8 mouse cellular contexts compared by ENCODE assay signal in the genomic region with DNA sequence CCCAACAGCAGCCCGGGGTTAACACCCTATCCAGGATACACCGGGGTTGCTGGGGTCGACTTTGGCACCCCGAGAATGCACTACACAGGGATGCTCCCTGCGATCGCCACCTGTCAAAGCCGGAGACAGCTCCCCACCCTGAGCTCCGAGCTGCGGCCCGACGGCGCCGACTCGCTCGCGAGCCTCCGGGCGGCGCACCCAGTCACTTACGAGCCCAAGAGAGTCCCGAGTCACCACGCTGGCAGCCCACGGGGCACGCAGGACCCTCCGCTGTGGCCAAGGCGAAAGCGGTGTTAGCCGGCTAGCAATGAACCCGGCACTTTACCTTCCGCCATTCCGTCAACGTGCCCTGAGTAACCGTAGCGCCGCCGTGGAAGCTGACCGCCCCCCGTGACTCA. TPM values are rescaled to one million over a fixed set of nuclear protein-coding genes. Genes with fewer than 3 reads are reported as not detected.
DNase-seq lines count a peak whose midpoint lies in the region; ATAC-seq and TF ChIP-seq lines count a peak whose summit lies in the region.

No protein-coding gene starts in this region.

- no peak for TF ChIP-seq EP300 in MEL (IDR thresholded peaks at IDR 0.05; ENCODE audit: low read depth in 1 of 2, low read length in 2 of 2)

- no peak for TF ChIP-seq POLR2A in MEL (IDR thresholded peaks at IDR 0.05; ENCODE audit: control insufficient read depth in 1 of 2, insufficient read depth in 1 of 2, low read depth in 1 of 2, low read length in 2 of 2, poor library complexity in 1 of 2)
- TF ChIP-seq POLR2A in liver, adult 2 months (IDR thresholded peaks at IDR 0.05; ENCODE audit: extremely low read depth, insufficient read depth, low read length), result no peak
- no peak for TF ChIP-seq POLR2A in small intestine, adult 2 months (IDR thresholded peaks at IDR 0.05; ENCODE audit: low read depth, low read length)

- H3K27me3 ChIP-seq in heart, embryonic 16.5 days (ENCODE audit: control insufficient read depth, insufficient read depth, low read length), result no peaks in the 10 kb centered on the region
- H3K27me3 ChIP-seq in MEL (ENCODE audit: control insufficient read depth in 1 of 2, insufficient read depth in 2 of 2, low read length in 2 of 2), result no peaks in the 10 kb centered on the region
- H3K27me3 ChIP-seq in forebrain, embryonic 11.5 days (ENCODE audit: control insufficient read depth, insufficient read depth, low read length), result no peaks in the 10 kb centered on the region
- H3K27me3 ChIP-seq in liver, adult 2 months (ENCODE audit: control insufficient read depth, insufficient read depth, low read length), result no peaks in the 10 kb centered on the region
- no peaks in the 10 kb centered on the region for H3K27me3 ChIP-seq in small intestine, adult 2 months (ENCODE audit: control insufficient read depth, insufficient read depth, low read length)

- H3K4me2 ChIP-seq in heart, embryonic 16.5 days (ENCODE audit: low read depth, low read length), result peak overlapping the region; percentile 62
- H3K4me2 ChIP-seq in forebrain, embryonic 11.5 days (ENCODE audit: low read depth, low read length, severe bottlenecking), result peak overlapping the region; percentile 81

- no peak for TF ChIP-seq RAD21 in MEL (IDR thresholded peaks at IDR 0.05; ENCODE audit: low read depth, low read length)

- H3K4me3 ChIP-seq in heart, embryonic 16.5 days (ENCODE audit: low read length), result peak overlapping the region; percentile 76
- H3K4me3 ChIP-seq in MEL (ENCODE audit: control insufficient read depth in 1 of 2, insufficient read depth in 1 of 2, low read depth in 2 of 2, low read length in 2 of 2), result peak overlapping the region; percentile 70 to 75
- H3K4me3 ChIP-seq in forebrain, embryonic 11.5 days (ENCODE audit: low read depth, low read length), result peak overlapping the region; percentile 94
- peak overlapping the region; percentile 81 for H3K4me3 ChIP-seq in liver, adult 2 months (ENCODE audit: insufficient read depth, low read depth, low read length)
- peak overlapping the region; percentile 98 for H3K4me3 ChIP-seq in small intestine, adult 2 months (ENCODE audit: low read depth, low read length)

- no peaks in the 10 kb centered on the region for H3K9me3 ChIP-seq in heart, embryonic 16.5 days (replicated peaks; ENCODE audit: control insufficient read depth, low read length)
- H3K9me3 ChIP-seq in MEL (replicated peaks; ENCODE audit: insufficient read depth, low read length), result no peaks in the 10 kb centered on the region
- no peaks in the 10 kb centered on the region for H3K9me3 ChIP-seq in forebrain, embryonic 11.5 days (ENCODE audit: control insufficient read depth, low read length)

- under 1% methylated on average over 38 of the region's 38 CpGs for WGBS in heart, embryonic 16.5 days
- under 1% methylated on average over 38 of the region's 38 CpGs for WGBS in forebrain, embryonic 11.5 days
- WGBS in liver, adult 2 months, result under 1% methylated on average over 38 of the region's 38 CpGs
- under 1% methylated on average over 38 of the region's 38 CpGs for WGBS in small intestine, adult 2 months

- no peak for TF ChIP-seq CTCF in MEL (IDR thresholded peaks at IDR 0.05 in 2 of 3, conservative IDR thresholded peaks at IDR 0.05 in 1 of 3; ENCODE audit: control insufficient read depth in 1 of 3, insufficient read depth in 1 of 3, low read depth in 2 of 3, low read length in 3 of 3, poor library complexity in 1 of 3, severe bottlenecking in 1 of 3)
- TF ChIP-seq CTCF in liver, adult 2 months (IDR thresholded peaks at IDR 0.05; ENCODE audit: low read depth, low read length), result no peak
- TF ChIP-seq CTCF in small intestine, adult 2 months (IDR thresholded peaks at IDR 0.05; ENCODE audit: extremely low read depth, insufficient read length, insufficient replicate concordance, low read depth, low read length), result no peak

- H3K79me2 ChIP-seq in MEL (ENCODE audit: control insufficient read depth, insufficient read depth, low read length, poor library complexity), result peaks cover 15% of the 10 kb centered on the region
- peaks cover 18% of the 10 kb centered on the region for H3K79me2 ChIP-seq in liver, adult 2 months (ENCODE audit: control insufficient read depth, insufficient read depth, low read length)

- peak overlapping the region; percentile 86 for H3K9ac ChIP-seq in heart, embryonic 16.5 days (ENCODE audit: low read length)
- H3K9ac ChIP-seq in MEL (ENCODE audit: control insufficient read depth, low read depth, low read length, poor library complexity, severe bottlenecking), result peak overlapping the region; percentile 89
- peak overlapping the region; percentile 94 for H3K9ac ChIP-seq in forebrain, embryonic 11.5 days (ENCODE audit: low read length)
- peak overlapping the region; percentile 95 for H3K9ac ChIP-seq in liver, adult 2 months (ENCODE audit: low read depth, low read length)

- no peaks in the 10 kb centered on the region for H3K36me3 ChIP-seq in heart, embryonic 16.5 days (ENCODE audit: control insufficient read depth, insufficient read depth)
- H3K36me3 ChIP-seq in MEL (ENCODE audit: control insufficient read depth in 1 of 2, insufficient read depth in 2 of 2, low read length in 2 of 2), result peaks cover 0 to 17% of the 10 kb centered on the region in 2 experiments; a peak in 2 of 4 replicates
- no peaks in the 10 kb centered on the region for H3K36me3 ChIP-seq in forebrain, embryonic 11.5 days (ENCODE audit: control insufficient read depth, insufficient read depth, low read length)
- no peaks in the 10 kb centered on the region for H3K36me3 ChIP-seq in liver, adult 2 months (ENCODE audit: control insufficient read depth, insufficient read depth, low read length)
- H3K36me3 ChIP-seq in small intestine, adult 2 months (ENCODE audit: control insufficient read depth, insufficient read depth, low read length), result no peaks in the 10 kb centered on the region

- peaks cover 9% of the 10 kb centered on the region for H3K4me1 ChIP-seq in heart, embryonic 16.5 days (ENCODE audit: control insufficient read depth, insufficient read depth, low read length)
- peaks cover 3 to 5% of the 10 kb centered on the region in 2 experiments for H3K4me1 ChIP-seq in MEL (ENCODE audit: control insufficient read depth in 1 of 2, insufficient read depth in 2 of 2, low read length in 2 of 2)
- peaks cover 11% of the 10 kb centered on the region; the same call in 1 of the 2 replicates for H3K4me1 ChIP-seq in forebrain, embryonic 11.5 days (replicated peaks; ENCODE audit: control insufficient read depth, insufficient read depth, low read length)
- peaks cover 12% of the 10 kb centered on the region for H3K4me1 ChIP-seq in liver, adult 2 months (ENCODE audit: control insufficient read depth, insufficient read depth, low read length)
- peaks cover 3% of the 10 kb centered on the region; the same call in 1 of the 2 replicates for H3K4me1 ChIP-seq in small intestine, adult 2 months (ENCODE audit: control insufficient read depth, insufficient read depth, insufficient read length, low read length)

- ATAC-seq in heart, embryonic 16.5 days (replicated peaks; ENCODE audit: extremely low read depth, insufficient read depth, low FRiP score), result peak; percentile 33
- ATAC-seq in forebrain, embryonic 11.5 days (replicated peaks; ENCODE audit: low FRiP score), result peak; percentile 57

- no peak for DNase-seq in heart, adult 18-20 months
- DNase-seq in MEL (ENCODE audit: low read depth, low spot score), result peak; percentile 56
- peak; percentile 67 for DNase-seq in forebrain, embryonic 11.5 days (ENCODE audit: low spot score)
- DNase-seq in liver, adult 2 months (ENCODE audit: extremely low read depth, low read depth, low spot score), result no peak
- DNase-seq in cerebellum, adult 18-20 months, result no peak
- no peak for DNase-seq in urinary bladder, postnatal 25 days (ENCODE audit: low spot score)

- peak overlapping the region; percentile 64 for H3K27ac ChIP-seq in heart, embryonic 16.5 days (ENCODE audit: low read length)
- peak overlapping the region; percentile 35; the same call in 1 of the 2 replicates for H3K27ac ChIP-seq in MEL (ENCODE audit: control insufficient read depth, low read depth, low read length)
- 0 out of 2 replicates have a peak overlapping the region, but pooled peaks have one; percentile 25 for H3K27ac ChIP-seq in forebrain, embryonic 11.5 days (ENCODE audit: low read depth, low read length)
- peak overlapping the region; percentile 65 for H3K27ac ChIP-seq in liver, adult 2 months (replicated peaks; ENCODE audit: insufficient read depth, low read depth, low read length)
- H3K27ac ChIP-seq in small intestine, adult 2 months (ENCODE audit: insufficient read depth, low read depth, low read length), result peak overlapping the region; percentile 56

RNA-seq across cellular contexts. Expression of a gene that starts 0.3 kb away (rescaled TPM):
- 7.9 and 9.2 TPM in 2 replicates for polyA plus RNA-seq in heart, embryonic 16.5 days (2015; fragmentation: Nextera tagmentation; extraction: Ambion mirVana)
- total RNA-seq in heart, adult 18-20 months (2021), result 10 to 100 TPM; 29.2 to 37.8 TPM
- 8.3 and 8.8 TPM in 2 replicates for total RNA-seq in MEL (2012; rRNA removed)
- polyA plus RNA-seq in MEL (2012; ENCODE audit: insufficient read depth in 1 of 2, insufficient read length in 2 of 2, low read depth in 1 of 2, low replicate concordance in 2 of 2, missing spikeins in 1 of 2), result 10 to 100 TPM; 28.5 to 65.4 TPM
- polyA plus RNA-seq in forebrain, embryonic 11.5 days (2014; fragmentation: Nextera tagmentation; extraction: Ambion mirVana), result 24.3 and 24.7 TPM in 2 replicates
- total RNA-seq in liver, adult 2 months (2014; rRNA removed), result 3.8 and 4.9 TPM in 2 replicates
- 2.0 and 3.4 TPM in 2 replicates for polyA plus RNA-seq in liver, adult 2 months (2012; rRNA removed)
- 2.9 and 6.4 TPM in 2 replicates for polyA plus RNA-seq in small intestine, adult 2 months (2012; rRNA removed)

RNA-seq across cellular contexts. Expression of a gene that starts 0.4 kb away (rescaled TPM):
- 101 and 105 TPM in 2 replicates for polyA plus RNA-seq in heart, embryonic 16.5 days (2015; fragmentation: Nextera tagmentation; extraction: Ambion mirVana)
- 100 to 1,000 TPM; 223 to 272 TPM for total RNA-seq in heart, adult 18-20 months (2021)
- total RNA-seq in MEL (2012; rRNA removed), result 11.3 and 11.4 TPM in 2 replicates
- 10 to 100 TPM in 1 of 2 experiments, not detected in 1; 20.7 TPM for polyA plus RNA-seq in MEL (2012; ENCODE audit: insufficient read depth in 1 of 2, insufficient read length in 2 of 2, low read depth in 1 of 2, low replicate concordance in 2 of 2, missing spikeins in 1 of 2)
- 74.1 and 74.6 TPM in 2 replicates for polyA plus RNA-seq in forebrain, embryonic 11.5 days (2014; fragmentation: Nextera tagmentation; extraction: Ambion mirVana)
- total RNA-seq in liver, adult 2 months (2014; rRNA removed), result 95.8 and 105 TPM in 2 replicates
- 20.3 and 24.4 TPM in 2 replicates for polyA plus RNA-seq in liver, adult 2 months (2012; rRNA removed)
- polyA plus RNA-seq in small intestine, adult 2 months (2012; rRNA removed), result 0.96 and 1.1 TPM in 2 replicates

RNA-seq across cellular contexts. Expression of a gene that starts 39.0 kb away (rescaled TPM):
- polyA plus RNA-seq in heart, embryonic 16.5 days (2015; fragmentation: Nextera tagmentation; extraction: Ambion mirVana), result 87.1 and 95.5 TPM in 2 replicates
- total RNA-seq in heart, adult 18-20 months (2021), result 10 to 100 TPM; 46.5 to 52.9 TPM
- total RNA-seq in MEL (2012; rRNA removed), result 36.1 and 42.5 TPM in 2 replicates
- 10 to 100 TPM in 1 of 2 experiments, not detected in 1; 57.5 TPM for polyA plus RNA-seq in MEL (2012; ENCODE audit: insufficient read depth in 1 of 2, insufficient read length in 2 of 2, low read depth in 1 of 2, low replicate concordance in 2 of 2, missing spikeins in 1 of 2)
- 54.4 and 57.3 TPM in 2 replicates for polyA plus RNA-seq in forebrain, embryonic 11.5 days (2014; fragmentation: Nextera tagmentation; extraction: Ambion mirVana)
- total RNA-seq in liver, adult 2 months (2014; rRNA removed), result 26.2 and 27.0 TPM in 2 replicates
- 26.7 and 30.9 TPM in 2 replicates for polyA plus RNA-seq in liver, adult 2 months (2012; rRNA removed)
- 35.6 and 37.5 TPM in 2 replicates for polyA plus RNA-seq in small intestine, adult 2 months (2012; rRNA removed)

RNA-seq across cellular contexts. Expression of a gene that starts 47.4 kb away (rescaled TPM):
- polyA plus RNA-seq in heart, embryonic 16.5 days (2015; fragmentation: Nextera tagmentation; extraction: Ambion mirVana), result 19.2 and 22.2 TPM in 2 replicates
- 10 to 100 TPM; 15.0 to 17.5 TPM for total RNA-seq in heart, adult 18-20 months (2021)
- 16.7 and 18.0 TPM in 2 replicates for total RNA-seq in MEL (2012; rRNA removed)
- polyA plus RNA-seq in MEL (2012; ENCODE audit: insufficient read depth in 1 of 2, insufficient read length in 2 of 2, low read depth in 1 of 2, low replicate concordance in 2 of 2, missing spikeins in 1 of 2), result 10 to 100 TPM in 1 of 2 experiments, not detected in 1; 33.0 TPM
- 18.5 and 21.3 TPM in 2 replicates for polyA plus RNA-seq in forebrain, embryonic 11.5 days (2014; fragmentation: Nextera tagmentation; extraction: Ambion mirVana)
- 1.7 and 1.9 TPM in 2 replicates for total RNA-seq in liver, adult 2 months (2014; rRNA removed)
- polyA plus RNA-seq in liver, adult 2 months (2012; rRNA removed), result 2.0 and 3.7 TPM in 2 replicates
- 1.3 and 2.1 TPM in 2 replicates for polyA plus RNA-seq in small intestine, adult 2 months (2012; rRNA removed)

Comparison
In these comparisons a context has a peak if more than half of its experiments do, and no peak if none do; other contexts are left out.
1. DNase-seq: peak in MEL (single experiment) and forebrain, embryonic 11.5 days (single experiment); none in heart, adult 18-20 months (0 of 2), liver, adult 2 months (single experiment), cerebellum, adult 18-20 months (0 of 2) and urinary bladder, postnatal 25 days (single experiment).
2. Peak in every context shown above with its lines, with median percentiles within 50 percentile points of each other: H3K27ac ChIP-seq, H3K4me3 ChIP-seq and H3K9ac ChIP-seq.